Mouse (Mus musculus): Measurements from ENCODE around the gene Cep350.

- TF ChIP-seq CTCF (IDR thresholded peaks at IDR 0.05; ENCODE audit: low read depth, low read length) (no peak), POLR2A (IDR thresholded peaks at IDR 0.05; ENCODE audit: extremely low read depth, insufficient read depth, low read length) (no peak)
These were observed 129.5 kb downstream of the Cep350 start for GRCm38 (mm10) chr1:155843538-155843937.
